Mouse (Mus musculus) G1E-ER4 (cell line): ENCODE measurements around the gene Arhgap10. TPM values are rescaled to one million over a fixed set of nuclear protein-coding genes. Genes with fewer than 3 reads are reported as not detected.

ENCODE experiments used
- GATA1 ChIP-seq: IDR thresholded peaks from one replicate; pipeline ENCODE4 v1.8.0; 2012; ENCODE audit warnings: low read length, inconsistent platforms
- polyA plus RNA-seq: library from polyadenylated mRNA; stranded (reverse); fragments of >175 nt; gene quantifications from 2 replicates; pipeline ENCODE4 v1.2.3, GENCODE M21; 2012

Gene Arhgap10
- polyA plus RNA-seq, 1 experiment, result 21.0 TPM

DNA sequence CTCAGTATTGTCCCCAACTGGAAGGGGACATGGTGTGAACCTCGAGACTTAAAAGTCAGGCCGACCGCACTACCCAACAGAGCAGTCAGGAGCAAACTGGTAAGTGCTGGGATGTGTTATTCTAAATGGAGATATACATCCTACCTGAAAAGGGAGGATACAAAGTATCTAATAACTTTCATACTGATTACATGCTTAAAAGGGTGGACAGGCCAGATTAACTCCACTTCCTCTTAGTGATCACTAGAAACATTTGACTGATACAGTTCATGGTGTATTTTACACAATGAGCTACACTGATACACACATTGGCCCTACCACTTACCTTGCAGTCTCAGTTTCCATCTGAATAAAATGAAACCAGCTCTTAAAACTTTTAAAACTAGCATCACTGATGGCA is 17.5 kb downstream of the Arhgap10 start:
- no peak for TF ChIP-seq GATA1

DNA sequence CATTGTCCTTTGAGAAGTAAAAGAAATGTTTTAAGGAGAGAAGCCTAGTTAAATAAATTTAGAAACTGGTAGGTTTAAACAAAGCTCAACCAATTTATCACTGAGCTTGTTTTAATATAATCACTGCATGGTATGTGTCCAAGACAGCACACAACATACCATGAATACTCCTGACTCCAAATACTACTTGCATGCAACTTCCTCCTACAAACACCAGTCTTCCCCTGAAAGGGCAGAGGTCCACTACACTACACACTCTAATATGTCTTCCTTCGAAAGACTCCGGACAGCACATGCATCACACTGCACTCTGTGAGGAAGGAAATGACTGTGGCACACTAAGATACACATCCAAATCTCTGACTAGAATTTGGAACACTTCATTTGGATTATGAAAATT is 20.3 kb downstream of the Arhgap10 start:
- no peak for TF ChIP-seq GATA1

DNA sequence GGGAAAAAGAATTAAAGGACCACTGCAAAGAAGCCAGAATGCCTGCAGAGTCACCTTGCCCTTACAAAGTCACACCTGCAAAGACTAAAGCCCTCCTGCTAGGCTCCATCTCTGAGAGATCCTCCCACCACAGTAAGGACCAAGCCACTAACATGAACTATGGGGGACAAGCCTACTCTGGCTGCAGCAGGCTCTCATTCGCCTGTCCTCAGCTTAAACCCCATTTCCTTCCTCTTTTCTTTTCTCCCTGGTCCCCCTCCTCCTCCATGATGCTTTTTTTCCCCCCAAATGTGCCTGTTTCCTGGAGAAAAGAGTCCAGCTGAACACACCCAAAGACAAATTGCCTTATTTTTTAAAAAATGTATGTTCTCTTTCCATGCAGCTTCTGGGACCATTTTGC is 21.5 kb downstream of the Arhgap10 start:
- TF ChIP-seq GATA1, result no peak

DNA sequence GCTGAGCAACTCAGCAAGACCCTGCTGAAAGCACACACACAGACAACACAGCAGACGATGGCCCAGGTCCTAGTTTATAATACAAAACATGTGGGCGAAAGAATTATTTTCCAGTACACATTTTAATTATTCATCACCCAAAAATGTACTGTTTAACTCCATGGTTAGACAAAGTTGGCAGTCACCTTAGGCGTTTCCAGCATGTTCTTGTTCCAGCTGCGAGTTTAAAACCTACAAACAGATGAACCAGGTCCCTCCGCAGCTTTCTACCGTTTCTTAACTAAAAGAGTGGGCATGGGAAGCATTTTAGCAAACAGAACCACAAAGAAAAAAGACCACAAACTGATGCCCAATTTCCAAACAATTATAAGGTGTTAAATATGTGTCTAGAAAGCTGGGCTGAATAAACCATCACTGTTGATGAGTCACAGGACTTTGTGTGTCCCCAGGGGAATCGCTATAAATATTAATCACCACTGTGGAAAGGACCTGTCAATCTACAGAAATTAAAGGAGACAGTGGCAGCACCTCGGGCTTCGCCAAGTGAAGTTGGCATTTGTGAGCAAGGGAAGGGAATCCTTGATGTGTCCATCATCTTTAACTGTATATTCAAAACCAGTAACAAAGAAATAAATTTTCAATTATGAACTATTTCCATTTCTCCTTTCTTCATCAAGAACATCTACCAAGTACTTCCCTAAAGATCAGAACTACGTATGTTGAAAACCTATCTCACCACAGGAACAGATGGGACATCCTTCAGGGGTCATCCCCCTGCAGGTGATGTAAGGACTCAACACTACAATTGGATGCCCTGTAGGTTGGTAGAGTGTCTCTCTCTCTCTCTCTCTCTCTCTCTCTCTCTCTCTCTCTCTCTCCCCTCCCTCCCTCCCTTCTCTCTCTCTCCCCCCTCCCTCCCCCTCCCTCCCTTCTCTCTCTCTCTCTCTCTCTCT is 23.1 kb downstream of the Arhgap10 start:
- no peak for TF ChIP-seq GATA1

DNA sequence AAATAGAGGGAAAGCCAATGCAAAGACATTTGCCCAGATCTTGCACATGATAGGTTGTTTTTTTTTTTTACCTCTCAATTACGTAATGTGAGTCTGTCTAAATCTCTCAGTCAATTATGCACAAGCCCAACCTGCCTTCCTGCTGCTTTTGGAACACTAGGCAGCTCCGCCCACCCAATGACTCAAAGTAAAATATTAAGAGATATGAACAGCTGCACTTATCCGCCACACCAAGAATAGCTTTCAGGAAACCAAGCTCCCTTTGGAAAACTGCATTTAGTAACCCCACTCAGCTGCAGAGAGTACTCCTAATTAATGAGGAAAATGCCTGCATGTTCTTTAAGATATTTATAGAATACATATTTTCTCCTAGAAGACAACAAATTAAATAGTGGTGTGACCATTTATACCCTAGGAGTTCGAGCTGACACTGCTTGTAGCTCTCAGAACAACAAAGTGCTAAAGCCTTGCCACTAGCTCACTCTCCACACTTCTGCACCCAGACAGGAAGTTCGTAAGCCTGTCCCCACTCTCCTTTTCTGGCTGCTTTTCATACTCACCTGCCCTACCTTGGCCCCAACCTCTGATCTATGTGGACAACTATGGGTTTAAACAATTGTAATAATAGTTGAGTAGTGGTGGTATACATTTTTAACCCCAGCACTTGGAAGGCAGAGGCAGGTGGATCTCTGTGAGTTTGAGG is 25.2 kb downstream of the Arhgap10 start:
- no peak for TF ChIP-seq GATA1

DNA sequence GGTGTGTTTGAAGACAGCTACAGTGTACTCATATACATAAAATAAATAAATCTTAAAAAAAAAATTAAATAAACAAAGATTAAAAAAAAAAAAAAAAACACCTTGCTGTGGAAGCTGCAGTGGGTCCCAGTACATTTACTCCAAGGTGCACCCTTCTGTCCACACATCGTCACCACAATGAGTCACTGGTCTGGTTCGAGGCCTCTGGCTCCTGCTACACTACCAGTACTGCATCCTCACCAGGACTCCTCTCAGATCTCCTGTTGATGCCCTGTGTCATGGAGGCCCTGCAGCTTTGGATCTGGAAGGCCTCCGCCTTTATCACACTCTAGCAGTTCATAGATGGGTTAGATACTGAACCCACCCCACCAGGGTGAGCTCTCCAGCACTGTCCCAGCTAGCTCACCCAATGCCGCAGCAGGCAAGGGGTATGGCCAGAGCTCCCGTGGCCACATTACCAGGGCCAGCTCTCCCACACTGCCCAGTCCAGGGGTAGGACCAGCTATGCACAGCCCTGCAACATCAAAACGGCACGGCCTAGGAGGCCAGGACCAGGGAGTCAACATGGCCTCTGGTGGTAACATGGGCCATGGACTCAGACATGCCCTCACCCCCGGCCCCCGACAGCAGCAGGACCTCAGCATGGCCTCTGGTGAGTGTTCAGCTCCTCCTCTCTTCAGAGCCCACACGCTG is 26.4 kb downstream of the Arhgap10 start:
- no peak for TF ChIP-seq GATA1

DNA sequence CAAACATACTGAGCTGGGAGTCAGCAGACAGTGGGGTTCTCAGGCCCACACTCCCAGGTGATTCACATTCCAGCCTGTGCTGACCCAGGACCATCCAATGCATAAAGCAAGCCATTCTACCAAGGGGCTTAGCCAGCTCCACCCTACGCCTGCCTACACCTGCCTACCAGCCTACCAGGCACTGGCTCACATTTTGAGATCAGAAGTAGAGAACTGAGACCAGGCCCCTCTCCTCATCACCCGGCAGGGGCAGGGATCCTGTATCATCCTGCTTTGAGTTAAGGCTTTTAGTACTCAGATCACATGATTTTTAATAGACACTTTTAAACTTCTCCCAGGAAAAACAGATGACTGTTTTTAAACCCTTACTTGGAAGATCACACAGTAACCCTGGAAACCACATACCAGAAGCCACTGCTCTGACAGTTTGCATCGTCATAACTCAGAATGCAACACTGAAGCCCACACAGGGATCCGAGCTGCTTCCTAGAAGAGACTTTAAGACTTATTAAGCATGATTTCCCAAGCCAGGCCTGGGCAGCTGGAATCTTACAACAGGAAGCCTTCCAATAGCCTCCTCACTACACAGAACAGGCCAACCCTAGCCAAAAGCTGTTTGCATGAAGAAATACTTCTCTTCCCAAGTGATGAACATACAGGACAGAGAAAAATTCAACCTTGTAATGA is 27.5 kb downstream of the Arhgap10 start:
- no peak for TF ChIP-seq GATA1

DNA sequence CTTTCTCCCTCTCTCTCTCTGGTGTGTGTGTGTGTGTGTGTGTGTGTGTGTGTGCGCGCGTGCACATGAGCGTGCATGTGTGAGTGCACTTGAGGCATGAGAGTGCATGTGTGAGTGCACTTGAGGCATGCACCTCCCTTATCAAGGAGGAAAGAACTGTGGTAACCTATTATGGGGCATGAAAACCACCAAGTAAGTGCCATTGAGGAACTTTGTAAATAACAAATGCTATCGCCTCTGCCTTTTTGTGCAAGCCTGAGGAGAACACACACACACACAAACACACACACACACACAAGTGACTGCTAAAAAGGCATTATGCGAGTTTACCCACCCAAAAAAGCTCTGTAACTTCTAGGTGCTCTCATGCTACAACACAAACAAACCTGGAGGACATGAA is 28.5 kb downstream of the Arhgap10 start:
- TF ChIP-seq GATA1, result no peak

DNA sequence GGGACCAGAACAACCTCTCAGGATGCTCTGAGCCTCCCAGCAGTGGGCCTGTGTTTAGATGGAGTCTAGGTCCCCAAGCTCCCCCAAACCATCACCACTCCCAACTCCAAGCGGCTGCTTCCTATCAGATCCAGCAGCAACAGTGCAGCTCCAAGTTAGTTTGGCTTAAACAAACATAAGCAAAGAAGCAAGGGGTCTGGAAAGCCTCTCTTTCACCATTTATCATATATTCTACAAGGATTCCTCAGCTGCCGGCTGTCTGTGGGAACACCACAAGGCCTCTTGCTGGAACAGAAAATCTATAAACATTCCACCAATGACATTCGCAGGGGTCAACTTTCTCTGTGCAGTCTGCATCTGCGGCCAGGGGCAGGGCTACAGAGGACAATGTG is 29.5 kb downstream of the Arhgap10 start:
- TF ChIP-seq GATA1, result no peak

DNA sequence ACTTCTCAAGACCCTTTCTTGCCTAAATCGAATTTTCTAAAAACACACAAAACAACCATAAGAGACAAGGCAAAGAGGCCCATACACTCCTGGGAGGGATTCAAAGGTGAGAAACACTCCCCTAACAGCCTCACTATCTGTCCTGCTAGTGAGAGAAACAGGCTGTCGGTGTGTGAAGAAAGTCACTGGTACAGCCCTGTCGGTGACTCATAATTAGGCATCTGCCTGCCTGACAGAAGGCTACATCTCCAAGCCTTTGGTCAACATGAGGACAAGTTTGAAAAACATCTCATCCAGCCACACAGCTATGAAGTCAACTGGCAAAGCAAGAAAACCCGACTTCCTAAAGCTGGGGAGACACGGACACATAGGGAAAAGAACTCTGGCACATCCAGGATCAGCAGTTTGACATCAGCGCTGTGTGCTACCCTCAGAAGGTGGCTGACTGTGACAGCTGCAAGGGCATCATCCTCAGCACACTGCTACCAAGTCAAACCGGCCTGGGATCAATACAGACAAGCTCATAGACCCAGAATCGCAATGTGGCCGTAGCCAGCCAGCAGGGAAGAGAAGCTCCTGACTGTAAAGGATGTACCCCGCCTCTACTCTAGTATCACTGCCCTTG is 30.1 kb downstream of the Arhgap10 start:
- TF ChIP-seq GATA1, result no peak

DNA sequence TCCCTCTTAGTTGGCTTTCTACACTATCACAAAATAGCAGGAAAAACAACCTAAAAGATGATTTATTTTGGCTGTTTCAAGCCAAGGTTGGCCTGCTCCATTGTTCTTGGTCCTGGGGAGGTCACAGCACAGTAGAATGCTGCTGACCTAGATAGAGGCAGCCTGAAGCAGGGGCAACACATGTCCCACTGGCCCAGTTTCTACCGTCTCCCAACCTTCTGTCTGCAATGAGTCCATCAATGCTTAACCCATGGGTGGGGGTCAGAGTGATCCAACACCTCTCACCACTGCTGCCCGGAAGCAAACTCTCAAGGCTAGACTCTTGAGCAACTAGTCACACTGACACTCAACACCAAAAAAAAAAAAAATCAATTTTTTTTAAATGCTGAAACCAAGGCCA is 31.0 kb downstream of the Arhgap10 start:
- no peak for TF ChIP-seq GATA1

DNA sequence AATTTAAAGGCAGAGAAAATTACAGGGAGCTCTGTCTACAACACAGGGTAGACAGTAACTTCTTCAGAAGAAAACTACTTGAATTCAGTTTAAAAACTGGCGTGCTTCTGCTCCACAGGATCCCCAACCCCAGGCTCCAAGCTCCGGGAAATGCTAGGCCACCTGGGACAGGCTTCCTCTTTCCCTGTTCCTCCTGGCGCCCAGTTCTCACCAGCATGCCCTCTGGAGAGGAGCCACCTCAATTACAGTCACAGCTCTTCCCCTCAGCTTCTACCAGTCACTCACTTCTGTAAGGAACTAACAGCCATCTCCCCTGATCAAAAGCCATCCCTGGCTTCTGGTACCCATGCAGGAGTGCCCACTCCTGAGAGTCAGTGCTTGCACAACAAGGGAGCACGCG is 32.9 kb downstream of the Arhgap10 start:
- TF ChIP-seq GATA1, result no peak

DNA sequence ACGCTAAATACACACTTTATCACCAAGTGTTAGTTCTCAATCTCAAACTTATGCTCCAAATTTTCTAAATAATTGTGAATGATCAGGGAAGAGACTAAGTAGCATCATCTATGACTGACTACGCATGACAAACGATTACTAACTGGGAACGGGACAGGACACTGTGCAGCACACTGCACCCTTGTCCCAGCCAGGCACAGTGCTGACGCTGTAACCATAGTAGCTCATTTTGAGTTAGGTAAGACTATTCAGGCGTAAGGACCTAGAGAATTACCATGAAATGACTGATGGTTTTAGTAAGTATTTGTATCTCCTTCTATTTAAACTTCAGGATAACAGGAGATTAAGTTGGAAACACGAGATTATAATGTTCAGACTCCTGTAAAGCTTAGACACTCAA is 33.5 kb downstream of the Arhgap10 start:
- no peak for TF ChIP-seq GATA1

DNA sequence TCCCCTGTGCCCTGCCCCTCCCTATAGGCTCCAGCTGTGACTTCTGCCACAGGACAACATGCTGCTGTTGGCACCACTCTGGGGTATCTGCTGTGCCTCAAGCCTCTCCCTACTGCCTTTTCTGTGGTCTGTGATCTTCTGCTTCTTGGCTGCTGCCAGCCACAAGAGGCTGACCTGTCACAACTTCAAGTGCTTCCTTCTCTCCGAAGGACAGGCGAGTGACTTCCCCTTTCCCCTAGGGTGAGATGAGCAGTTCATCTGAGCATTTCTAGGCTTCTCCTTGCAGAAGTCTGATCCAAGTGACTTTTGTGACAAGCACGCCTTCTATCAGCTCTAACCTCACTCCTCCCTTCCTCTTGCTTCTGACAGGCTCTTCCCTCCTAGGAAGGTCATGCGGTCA is 34.1 kb downstream of the Arhgap10 start:
- no peak for TF ChIP-seq GATA1

DNA sequence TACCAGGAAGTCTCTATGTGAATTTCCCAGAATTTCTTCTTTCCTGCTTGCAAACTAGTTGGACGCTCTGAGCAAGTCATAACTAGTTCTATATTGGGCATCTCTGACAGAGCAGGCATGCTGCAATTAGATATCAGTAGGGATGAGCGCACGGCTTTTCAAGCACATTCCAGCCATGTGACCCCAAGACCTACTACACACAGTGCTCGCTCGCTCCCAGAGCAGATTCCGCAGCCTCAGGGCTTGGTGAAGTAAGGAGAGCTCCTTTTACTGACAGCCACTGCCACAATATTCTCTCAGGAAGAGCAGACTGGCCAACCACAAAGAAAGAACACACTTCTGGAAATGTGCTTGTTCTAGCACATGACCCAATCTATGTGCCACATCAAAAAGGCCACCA is 36.0 kb downstream of the Arhgap10 start:
- TF ChIP-seq GATA1, result no peak

DNA sequence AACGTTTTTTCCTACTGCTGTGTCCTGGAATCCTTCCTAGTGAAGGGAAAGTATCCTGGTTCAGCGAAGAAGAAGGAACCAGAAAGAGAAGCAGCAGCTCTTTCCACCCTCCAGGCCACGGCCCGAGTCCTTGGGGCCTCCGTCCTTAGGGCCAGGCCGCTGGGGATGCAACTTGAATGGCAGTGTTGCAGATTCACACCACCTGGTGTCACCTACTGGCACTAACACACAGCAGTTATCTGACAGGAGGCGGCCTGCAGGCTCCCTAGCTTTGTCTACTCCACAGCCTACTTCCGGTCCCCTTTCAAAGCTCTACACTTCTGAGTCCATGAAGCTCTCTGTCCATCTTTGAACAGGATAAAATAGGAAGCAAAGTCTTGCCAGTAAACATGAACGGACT is 37.8 kb downstream of the Arhgap10 start:
- no peak for TF ChIP-seq GATA1
